Mouse (Mus musculus) adrenal gland, adult 18-20 months (tissue): ENCODE data around the gene Mcoln2. TPM values are rescaled to one million over a fixed set of nuclear protein-coding genes. Genes with fewer than 3 reads are reported as not detected.

Experiments
- DNase-seq, 2 experiments: peaks; one replicate each; pipeline ENCODE4 v3.0.0; 2021 to 2022; ENCODE audit warnings: low spot score in 2 of 2
- total RNA-seq, 2 experiments: library from RNA; stranded (reverse); gene quantifications; 1 replicate in 1 of 2; 2 replicates in 1 of 2; pipeline ENCODE4 v1.2.3; 2021

Mcoln2 gene
- total RNA-seq, 2 experiments from 2014 or later, result 0.35 TPM; not detected in 1

DNA sequence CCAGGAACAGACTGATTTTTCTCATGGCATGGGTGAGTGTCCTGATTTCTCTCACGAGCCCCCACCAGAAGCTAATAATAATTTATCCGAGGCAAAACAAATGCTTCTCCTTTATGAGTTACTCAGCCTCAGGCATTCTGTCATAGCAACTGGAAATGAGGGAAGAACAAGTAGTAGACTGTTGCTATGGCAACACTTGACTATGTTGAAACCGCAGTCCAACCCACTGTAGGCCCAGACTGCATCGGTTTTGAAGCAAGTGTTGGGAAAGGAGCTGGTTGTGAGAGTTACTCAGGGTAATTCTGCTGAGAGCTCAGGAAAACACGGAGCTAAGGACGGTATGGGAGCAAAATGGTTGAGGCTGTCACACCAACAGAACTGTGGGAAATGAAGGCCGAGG lies 7.1 kb upstream of the Mcoln2 start:
- no peak for DNase-seq

DNA sequence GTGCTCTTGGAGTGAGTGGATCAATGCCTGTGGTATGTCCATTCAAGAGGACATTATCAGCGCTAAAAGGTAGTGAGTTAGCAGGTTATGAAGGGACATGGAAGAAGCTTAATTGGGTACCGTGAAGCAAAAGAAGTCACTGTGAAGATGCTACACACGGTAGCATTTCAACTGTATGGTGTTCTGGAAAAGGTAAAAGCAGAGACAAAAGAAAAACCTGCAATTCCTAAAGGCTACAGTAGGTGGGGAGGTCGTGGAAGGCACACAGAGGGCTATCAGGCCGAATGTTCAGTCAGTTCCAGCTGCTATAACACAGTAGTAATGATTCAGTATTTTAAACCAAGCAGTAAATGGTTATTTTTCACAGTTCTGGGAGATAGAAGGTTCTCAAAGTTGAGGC lies 4.1 kb upstream of the Mcoln2 start:
- DNase-seq, result no peak

DNA sequence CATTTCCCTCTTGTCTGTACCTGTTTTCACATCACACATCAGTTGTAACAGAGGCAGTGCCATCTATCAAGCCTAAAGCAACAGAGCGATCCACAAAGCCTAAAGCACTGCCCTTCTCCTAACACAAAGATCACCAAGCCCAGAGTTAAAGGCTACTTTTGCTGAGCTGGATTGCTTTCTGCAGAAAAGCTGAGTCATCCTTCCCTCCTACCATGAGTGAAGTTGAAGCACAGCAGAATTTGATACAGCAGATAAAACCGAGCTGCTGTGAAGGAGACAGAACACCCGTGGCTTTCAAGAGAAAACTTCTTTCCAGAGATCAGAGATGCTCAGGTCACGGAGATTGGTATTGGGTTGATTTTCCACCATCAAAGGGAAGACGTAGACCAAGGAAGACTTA lies 3.5 kb upstream of the Mcoln2 start:
- no peak for DNase-seq

DNA sequence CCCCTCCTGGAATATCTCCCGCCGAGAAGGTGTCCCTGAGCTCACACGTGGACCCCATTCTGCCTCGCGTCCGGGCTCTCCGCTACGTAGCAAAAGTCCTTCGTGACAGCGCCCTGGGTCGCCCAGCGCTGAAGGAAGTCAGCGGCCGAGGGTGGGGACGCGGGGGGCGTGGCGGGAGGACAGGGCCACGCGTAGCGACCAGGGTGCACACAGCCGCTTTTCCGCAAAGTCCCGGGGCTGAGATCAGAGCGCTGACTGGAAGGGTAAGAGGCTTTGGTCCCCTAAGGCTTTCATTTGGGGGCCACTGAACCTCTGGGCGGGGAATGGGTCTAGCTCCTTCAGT lies 396 bp downstream of the Mcoln2 start:
- peak; percentile 13 to 48 for DNase-seq

DNA sequence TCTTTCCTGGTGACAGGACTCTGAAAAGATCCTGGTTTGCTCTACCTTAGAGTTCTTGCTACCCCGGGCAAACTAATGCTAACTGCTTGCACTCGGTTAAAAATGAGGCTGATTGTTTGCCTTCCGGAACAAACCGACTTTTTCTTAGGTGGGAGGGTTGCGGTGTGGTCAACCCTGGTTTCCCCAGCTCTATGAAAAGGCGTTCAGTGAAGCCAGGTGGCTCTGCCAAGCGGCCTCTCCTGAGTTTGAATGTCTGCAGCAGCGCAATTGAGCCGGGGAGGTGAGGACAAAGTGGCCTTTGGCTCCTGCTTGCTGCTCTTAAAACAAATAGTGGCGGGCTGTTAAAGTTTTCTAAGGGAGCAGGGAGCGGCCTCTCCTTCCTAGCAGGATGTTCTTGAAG lies 927 bp downstream of the Mcoln2 start:
- DNase-seq, result no peak

DNA sequence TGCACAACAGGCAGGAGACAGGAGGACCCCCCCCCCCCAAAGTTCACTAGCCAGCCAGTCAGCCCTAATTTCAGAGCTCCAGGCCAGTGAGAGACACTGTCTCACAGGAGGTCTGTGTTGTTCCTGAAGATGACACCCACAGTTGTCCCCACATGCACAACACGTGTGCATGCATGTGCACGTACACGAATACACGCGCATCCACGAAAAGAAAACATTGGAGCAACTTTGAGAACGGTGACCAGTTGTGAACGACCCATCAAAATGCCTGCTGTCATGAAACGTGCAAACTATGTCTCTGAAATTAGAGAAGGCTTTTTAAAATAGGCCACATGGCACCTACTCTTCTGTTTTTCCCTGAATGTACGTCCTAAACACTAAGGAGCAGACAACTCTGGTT lies 1.7 kb downstream of the Mcoln2 start:
- DNase-seq, result no peak

DNA sequence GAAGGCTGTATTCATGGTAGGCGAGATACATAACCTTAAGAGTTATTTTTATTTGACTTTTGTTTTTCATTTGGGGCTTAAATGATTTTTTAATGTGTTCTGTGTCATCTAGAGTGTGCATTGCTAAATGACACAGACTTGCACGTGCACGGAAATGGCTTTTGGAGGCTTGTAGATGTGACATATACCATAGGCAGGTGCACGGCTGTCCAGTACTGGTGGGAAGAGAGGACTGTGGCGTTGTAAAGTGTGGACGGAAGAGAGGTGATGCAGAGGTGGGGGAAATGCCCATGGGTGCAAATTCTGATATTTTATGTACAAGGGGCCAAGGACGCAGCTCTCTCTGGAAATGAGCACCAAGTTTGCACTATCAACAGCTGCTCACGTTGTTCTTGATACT lies 2.1 kb downstream of the Mcoln2 start:
- DNase-seq, result no peak

DNA sequence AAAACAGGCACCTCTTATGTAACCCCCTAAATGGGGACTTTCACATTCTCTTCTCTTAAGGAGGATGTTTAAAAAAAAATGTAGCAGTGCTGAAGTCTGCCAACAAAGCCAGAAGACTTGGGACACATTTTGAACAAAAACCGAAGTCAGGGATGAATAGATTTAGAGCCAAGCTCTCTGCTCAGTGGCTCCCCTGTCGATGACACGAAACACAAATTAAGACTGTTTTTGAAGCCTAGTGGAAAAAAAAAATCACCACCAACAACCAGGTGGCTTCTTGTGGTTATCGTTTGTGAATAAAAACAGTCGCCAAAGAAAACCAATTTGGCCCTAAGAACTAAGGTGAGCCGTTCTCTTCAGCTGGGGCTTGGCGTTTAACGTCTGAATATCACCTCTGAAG lies 2.7 kb downstream of the Mcoln2 start:
- DNase-seq, result no peak

DNA sequence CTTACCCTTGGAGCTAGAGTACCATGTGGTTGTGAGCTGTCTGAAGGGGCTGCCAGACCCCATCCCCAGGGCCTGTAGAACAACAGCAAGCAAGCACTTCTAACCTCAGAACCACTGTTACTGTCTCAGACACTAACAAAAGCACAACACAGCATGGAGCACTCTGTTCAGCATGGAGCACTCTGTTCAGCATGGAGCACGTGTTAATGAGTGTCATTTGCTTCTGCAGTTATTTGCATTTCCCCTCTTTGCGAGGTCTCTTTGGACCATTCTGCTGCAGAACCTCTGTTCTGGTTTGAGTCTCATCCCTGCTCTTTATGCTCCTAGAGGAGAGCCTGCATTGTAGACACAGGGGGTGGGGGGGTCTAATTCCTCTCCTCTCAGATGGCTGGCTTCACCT lies 3.3 kb downstream of the Mcoln2 start:
- DNase-seq, result no peak

DNA sequence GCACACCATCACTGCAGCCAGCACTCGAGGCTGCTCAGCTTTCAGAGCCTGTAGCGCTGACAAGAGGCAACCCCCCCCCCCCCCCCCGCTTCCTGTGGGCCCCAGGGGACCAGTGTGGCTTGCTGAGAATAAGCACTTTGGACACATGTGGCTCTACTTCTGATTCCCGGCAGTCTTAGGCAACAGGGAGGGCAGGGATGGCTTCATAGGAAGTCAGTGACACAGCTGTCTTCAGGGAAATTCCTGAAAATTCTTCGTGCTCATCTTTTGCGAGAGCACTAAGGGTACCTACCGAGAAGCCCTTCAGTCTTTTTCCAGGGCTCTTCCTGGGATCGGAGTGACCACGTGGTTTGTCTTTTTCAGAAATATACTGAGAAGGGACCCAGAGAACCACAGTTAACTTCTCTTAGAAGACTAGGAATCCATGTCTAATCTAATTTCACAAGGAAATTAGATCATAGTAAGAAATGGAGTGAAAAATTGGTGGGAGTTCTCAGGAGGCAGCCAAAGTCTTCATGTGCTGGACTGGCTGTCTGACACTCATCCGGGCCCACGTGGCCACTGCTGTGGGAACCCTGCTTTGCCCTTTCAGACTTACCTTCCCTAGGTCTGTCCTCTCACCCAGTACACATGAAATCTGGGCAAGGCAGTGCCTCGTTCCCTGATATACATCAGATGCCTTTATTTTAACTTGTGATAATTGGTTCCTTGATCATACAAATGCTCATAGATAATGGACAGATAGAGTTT lies 4.4 kb downstream of the Mcoln2 start:
- DNase-seq, result no peak

DNA sequence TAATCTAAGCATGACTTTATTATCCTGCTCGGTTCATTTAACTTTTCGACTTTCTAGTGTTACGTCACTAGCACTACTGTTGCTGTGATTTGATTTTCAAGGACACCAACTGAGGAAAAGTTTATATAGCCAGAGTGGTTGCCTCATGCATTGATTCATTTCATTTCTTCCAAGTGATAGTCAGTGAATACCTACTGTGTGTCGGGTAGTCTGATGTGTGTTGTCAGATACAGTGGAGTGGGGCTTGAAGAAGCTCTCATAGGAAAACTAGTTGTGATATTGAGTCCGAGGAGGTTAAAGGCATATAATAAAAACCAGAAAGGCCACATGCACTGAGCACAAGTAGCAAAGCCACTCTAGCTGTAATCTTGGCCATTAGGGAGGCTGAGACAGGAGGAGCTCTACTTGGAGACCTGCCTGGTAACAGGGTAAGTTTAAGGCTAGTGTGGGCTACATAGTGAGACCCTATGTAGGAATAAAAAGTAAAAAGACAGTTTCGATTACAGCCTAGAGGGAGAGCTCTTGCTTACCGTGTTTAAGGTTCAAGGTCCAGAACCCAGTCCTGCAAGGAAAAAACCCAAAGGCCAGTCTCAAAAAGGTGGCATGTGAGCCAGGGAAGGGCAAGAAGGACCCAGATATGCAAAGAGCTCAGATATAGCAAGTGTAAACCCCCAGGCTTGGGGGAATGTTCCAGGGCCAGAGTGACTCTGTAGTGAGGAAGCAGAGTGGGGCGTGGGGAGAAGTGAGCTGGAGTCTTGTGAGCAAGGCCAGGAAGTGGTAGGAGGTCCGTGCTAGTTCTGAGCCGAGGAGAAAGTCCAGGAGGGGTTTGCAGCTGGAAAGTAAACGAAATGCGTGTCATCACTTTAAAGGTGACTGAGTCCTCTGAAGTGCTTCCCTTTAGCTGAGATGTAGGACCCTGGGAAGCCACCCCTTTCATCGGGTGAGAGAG lies 6.3 kb downstream of the Mcoln2 start:
- DNase-seq, result no peak

DNA sequence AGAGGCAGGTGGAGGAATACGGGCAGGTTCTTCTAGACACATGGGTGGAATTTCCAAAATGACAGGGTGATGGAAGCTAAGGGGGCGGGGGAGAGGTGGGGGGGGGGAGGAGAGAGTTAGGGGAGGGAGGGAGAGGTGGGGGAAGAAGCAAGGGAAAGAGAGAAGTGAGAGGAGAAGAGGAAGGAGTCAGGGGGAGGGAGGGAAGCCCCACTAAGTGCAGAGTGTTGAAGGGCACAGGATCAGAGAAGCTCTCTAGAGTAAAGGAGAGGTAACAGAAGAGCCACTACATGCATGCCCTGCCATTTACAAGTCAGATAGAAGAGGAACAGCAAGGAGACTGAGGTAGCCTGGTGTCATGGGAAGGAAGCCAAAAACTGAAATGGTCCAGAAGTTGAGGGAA lies 7.2 kb downstream of the Mcoln2 start:
- no peak for DNase-seq

DNA sequence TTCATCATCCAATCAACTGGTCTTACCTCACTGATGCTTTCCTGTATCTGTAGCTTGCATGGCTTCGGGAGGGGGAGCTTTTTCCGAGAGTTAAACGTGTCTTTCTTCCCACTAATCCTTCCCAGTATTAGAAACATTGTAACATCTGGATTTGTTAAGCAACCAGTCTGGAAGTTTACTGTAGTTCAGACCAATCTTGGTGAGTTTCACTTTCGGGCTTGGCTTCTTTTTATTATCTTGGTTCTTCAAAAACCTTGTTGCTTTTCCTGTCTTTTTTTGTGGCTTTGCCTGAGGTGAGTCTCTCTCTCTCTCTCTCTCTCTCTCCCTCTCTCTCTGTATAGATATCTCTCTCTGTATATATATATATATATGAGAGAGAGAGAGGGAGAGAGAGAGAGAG lies 8.4 kb downstream of the Mcoln2 start:
- no peak for DNase-seq

DNA sequence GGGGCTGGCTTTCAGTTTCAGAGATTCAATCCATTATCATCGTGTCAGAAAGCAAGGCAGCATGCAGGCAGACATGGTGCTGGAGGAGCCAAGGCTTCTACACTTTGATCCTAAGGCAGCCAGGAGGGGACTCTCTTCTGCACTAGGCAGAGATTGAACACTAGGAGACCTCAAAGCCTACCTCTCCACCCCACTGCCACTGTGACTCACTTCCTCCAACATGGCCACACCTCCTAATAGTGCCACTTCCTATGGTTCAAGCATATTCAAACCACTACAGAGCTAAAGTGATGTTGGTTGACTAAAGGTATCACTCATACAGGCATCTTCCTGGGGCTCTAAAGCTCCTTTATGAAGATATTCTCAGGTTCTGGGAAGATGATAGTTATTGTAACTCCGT lies 9.7 kb downstream of the Mcoln2 start:
- no peak for DNase-seq

DNA sequence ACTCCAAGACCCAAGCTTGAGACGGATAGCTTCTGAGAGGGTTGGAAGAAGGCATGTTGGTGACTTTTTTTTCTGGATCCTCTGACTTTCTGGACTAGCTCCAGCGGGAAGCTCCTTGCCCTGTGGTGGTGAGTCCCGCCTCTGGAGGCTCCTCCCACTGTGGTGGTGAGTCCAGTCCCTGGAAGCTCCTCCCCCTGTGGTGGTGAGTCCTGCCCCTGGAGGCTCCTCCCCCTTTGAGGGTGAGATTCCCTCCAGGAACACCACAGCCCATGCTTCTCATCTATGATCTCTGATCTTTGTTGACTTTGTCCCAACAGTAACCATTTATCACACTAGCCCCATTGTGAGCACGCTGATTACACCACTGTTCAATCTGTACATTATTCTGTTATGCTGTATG lies 12.6 kb downstream of the Mcoln2 start:
- DNase-seq, result no peak

DNA sequence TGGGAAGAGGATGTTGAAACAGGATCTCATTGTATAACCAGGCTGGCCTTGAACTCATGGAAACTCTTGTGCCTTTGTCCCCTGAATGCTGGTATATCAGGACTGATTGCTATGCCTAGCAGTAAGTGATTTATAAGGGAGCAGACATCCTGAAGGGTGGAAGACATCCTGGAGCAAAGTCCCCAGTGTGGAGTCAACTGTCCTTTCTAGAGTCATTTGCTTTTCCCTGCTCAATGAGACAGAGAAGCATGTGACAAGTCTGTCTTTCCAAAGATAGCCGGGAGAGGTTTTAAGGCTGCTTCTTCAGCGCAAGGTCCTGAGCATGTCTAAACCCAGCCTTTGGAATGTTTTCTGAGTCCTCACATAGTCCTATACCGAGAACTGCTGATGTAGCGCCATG lies 19.7 kb downstream of the Mcoln2 start:
- DNase-seq, result no peak

DNA sequence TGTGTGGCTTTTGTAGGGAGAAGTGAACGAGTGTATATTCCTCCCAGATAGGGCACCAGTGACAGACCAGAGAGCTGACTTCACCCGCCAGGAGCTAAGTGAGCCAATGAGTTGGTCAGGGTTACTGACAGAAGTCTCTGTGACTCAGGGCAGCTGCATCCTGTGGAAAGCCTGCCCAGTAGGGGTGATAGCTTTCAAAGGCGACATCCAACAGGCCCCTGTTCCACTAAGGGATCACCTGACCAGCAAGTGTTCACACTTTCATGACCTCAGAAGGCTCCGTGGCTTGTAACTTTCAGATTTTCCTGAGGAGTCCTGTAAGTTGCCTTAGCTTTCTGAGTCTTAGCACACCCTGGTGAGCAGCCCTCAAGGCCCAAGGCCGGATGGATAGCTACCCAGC lies 23.4 kb downstream of the Mcoln2 start:
- DNase-seq, result no peak

DNA sequence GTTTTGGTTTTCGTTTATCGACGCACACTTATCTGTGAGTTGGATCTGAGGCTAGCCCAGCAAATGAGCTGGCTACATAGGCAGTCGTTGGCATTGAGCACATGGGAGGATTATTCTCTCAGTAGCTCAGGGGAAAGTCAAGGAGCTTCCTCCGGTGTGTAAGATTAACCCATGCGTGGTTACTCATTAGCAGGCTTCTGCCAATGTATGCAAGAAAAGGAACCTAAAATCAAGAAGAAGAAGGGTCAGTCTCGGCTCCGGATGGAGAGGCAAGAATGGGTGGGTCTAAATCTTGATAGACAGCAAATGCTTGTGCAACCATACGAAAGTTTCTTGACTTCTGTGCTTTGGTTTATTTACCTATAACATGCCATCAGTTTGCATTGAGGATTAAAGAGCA lies 24.6 kb downstream of the Mcoln2 start:
- no peak for DNase-seq

DNA sequence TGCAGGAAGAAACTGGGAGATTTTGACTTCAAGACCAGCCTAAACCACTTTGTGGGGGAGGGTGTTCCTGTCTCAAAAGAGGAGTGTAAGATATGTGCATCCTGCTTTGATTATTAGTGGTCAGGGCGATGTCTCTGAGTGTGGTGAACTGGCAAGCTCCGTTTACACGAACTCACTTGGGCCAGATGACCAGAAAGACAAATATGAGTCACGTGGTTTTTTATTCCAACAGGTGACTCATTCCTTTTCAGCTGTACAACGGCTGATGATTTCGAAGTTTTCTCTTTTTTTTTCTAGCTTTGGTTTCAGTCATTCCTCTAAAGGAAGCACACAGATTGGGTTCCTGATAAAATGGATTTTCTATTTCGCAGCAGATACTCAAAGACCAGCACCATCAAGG lies 27.7 kb downstream of the Mcoln2 start:
- no peak for DNase-seq

DNA sequence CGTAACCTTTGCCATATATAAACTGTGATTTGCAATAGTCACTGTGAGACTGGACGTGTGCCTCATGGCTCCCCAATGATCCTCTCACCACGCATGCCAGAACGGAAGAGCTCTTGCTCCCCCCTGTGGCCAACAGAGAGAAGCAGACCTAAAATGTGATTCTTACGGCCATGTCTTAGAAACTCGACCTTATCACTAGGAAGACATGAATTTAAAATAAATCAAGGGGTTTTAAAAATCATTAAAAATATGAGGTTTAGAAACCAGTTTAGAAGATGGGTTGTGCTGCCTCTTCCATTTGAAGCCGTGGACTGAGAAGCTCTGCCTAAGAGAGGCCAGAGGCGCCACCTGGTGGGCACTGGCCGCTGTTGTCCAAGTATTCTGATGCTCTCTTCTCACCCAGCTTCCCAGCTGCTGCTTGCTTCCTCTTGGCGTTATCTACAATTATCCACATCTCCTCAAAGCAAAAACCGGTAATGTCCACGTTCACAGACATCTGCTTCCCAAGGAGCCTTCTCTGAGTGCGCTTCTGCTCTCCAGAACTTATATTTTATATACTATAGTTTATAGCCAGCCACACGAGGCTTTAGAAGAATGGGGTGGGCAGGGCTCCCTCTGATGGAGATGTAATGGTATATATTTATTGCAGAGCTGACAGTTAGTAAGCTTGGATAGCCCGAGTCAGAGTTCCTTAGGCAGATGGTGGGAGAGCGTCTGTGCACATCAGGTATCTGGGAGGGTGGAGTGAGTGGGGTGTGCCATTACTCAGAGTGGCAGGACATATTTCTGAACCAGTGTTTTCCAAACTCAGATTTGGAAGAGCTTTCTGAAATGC lies 28.3 kb downstream of the Mcoln2 start:
- DNase-seq, result peak; percentile 66 to 82

DNA sequence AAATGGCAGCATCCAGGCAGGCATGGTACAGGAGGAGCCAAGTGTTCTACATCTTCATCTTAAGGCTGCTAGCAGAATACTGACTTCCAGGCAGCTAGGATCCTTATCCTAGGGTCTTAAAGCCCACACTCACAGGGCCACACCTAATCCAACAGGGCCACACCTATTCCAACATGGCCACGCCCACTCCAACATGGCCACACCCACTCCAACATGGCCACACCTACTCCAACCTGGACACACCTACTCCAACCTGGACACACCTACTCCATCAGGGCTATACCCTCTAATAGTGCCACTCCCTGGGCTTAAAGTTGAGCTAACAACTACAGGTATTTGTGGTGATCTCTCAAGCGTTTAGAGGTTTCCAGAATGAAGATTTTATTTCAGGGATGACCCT lies 30.7 kb downstream of the Mcoln2 start:
- no peak for DNase-seq

DNA sequence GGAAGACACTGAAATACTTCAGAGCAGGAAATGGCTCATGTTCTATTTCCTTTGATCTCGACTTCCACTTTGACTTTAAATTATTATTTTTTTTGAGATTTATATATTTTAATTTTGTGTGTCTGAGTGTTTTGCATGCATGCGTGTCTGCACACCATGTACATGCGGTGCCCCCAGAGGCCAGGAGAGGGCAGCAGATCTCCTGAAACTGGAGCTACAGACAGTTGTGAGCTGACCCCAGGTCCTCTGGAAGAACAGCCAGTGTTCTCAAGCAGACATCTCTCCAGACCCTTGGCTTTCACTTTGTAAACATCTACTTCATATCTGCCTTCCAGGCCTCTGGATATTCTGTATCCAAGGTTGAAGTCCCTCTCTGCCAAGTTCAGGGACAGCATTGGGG lies 31.4 kb downstream of the Mcoln2 start:
- peak; percentile 28 to 55 for DNase-seq
